Mouse (Mus musculus) c-Kit-negative CD71-positive TER-119-positive erythroid progenitor cells, embryonic 14.5 days (primary cell): ENCODE data around the gene Dnajb4.
"Not testable (repeated sequence)": the region's sequence is repeated elsewhere in the genome, so short reads cannot be mapped to it uniquely, and the experiment has no call there.

Source experiments
- DNase-seq: peaks from one replicate; pipeline ENCODE4 v3.0.0-alpha.2; 2013; ENCODE audit warnings: low read depth, low spot score

Dnajb4 gene

DNA sequence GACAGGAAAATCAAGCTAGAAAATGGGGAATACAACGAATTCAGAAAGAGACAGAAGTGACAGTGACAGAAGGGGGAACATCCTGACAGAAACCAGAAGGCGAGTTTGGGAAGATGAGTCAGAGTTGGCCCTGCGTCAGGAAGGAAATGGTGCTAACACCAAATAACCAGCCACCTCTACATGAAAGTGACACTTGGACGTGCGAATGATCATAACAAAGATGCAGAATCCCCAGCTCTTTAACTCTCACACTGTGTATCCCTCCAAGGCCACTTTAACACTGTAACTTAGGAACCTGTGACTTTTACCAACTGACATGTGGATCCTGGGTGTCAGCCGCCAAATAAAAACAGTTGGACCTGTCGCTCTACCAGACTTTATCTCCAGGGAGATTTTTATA lies 60.7 kb downstream of the Dnajb4 start:
- DNase-seq = no peak

DNA sequence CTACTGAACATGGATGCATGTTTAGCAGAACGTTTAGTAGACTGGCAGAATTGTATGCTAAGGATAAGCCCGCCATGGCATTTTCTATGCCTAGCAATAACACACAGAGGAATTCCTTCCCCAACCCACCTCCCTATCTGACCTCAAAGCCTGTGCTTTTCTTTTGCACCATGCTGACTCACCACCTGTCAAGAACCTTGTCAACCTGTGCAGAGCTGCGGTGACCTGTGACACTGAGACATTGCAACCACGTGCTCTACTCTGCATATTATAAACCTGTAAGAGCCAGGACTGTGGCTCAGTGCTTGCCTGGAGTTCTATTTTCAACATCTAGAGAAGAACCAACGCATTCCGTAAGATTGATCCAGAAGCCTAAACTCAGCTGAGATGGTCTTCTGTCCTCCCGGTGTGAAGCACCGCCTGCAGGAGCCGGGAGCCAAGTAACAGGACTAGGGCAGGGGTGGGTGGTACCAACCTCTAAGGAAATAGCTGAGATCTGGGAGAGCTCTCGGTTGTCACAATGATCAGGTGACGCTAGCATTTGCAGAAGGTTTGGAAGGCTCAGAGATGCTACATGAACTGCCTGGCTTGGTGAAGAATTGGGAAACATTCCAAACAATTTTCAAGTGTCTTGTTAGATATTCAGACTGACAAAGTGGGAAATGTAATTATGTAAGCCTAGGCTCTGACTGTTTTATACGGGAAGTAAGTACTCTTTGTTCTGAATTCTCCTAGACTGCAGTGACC lies 62.8 kb downstream of the Dnajb4 start:
- no peak for DNase-seq

DNA sequence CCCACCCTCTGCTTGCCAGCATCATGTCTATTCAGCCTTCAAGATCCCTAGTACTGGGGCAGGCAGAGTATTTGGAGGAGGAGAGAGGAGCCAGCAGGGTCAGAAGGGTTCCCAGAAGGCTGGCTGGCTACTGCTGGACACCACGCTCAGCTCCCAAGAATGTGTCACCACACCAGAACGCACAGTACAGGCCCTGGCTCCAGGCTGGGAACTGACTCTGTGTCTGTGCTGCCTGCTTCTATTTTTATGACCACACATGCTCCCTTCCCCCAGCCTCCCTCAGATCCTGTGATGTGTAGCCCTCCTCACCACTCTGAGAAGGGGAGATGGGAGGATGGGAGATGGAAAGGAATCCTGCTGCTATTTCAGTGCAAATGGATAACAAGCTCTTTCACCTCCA lies 64.9 kb downstream of the Dnajb4 start:
- DNase-seq = no peak

DNA sequence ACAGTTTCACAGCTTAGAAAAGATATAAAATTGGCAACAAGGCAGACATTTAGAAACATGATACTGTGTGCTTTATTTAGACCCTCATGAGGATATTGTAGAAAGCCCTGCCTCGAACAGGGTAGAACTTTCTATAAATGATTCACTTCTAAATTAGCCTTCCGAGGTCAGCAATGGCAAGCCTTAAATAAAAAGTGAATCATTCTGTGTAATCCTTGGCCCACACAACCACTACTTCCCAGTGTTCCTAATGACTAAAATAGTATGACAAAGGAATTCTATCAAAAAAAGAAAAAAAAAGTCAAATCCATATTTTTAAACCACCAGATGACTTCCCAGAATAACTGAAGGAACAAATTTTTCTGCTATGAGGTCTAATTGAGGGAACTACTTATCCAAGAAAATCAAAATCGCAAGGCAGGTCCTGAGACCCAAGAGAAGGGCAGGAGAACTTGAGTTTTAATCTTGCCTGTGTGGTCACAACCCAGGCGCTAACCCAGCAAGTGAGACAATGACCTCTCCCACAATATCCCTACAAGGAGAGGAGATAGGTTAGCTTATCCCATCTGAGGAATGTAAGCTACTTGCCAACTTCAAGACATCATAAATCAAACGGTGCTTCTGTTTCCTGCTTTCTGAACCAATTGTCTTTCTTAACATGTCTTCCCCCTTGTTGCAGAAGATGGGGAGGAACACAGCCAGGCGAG lies 67.0 kb downstream of the Dnajb4 start:
- no peak for DNase-seq

DNA sequence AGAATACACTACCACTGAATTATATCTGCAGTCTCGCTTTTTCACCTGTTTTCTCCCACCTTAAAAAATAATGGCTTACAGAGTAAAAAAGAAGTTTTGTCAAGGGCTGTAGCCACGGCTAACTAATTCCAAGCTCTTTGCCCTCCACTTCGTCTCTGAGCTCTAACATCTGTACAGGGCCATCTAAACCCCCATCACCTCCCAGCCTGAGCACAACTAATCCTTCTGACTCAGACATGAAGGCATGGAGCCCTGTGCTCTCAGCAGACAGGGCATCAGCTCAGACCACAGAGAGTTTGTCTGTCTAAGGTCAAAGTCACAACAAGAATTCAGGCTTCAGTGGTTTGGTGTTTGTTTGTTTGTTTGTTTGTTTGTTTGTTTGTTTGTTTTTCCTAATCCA lies 68.0 kb downstream of the Dnajb4 start:
- no peak for DNase-seq

DNA sequence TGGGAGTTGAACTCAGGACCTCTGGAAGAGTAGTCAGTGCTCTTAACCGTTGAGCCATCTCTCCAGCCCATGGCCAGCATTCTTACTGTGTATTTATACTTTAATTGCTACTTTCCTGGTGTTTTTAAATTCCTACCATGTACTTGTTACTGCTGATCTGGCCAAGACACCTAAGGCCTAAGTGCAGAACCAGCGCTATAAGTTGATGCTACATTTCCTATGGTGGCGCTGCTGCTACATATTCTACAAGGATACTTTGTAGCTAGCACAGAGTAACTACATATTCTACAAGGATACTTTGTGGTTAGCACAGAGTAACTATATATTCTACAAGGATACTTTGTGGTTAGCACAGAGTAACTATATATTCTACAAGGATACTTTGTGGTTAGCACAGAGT lies 70.8 kb downstream of the Dnajb4 start:
- not testable (repeated sequence) for DNase-seq

DNA sequence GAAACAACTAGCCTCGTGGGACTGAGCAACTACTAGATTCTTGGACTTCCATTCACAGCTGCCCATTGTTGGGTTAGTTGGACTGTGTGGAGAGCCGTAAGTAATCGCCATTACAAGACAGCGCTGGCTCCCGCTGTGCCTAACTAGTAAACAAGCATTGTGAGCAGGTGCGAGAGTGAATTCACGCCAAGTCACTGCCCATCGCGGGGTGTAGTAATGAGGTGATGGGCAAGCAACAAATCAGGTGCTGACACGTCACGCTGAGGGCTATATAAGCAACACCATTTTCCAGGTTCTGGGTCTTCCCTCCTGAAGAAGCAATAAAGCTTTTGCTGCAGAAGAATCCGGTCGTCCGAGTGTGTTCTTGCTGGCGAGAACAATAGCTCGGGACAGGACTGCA lies 74.0 kb downstream of the Dnajb4 start:
- not testable (repeated sequence) for DNase-seq

DNA sequence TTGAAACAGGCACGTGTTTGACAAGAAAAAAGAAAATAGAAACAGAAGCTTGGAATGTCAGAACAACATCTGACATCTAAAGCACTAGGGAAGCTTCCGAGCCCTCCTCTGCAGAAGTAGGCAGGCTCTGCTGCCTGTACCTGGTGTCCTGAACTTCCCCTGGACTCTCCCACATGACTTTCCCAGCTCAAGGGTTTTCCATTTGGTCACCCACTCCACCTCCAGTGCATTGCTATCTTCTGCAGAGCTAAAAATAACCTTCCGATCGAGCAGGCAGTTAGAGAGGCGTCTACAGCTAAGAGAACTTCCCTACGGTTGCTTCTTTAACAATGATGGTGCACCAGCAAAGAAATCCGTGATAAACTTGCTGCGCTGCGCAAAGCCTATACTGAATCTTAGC lies 76.5 kb downstream of the Dnajb4 start:
- no peak for DNase-seq

DNA sequence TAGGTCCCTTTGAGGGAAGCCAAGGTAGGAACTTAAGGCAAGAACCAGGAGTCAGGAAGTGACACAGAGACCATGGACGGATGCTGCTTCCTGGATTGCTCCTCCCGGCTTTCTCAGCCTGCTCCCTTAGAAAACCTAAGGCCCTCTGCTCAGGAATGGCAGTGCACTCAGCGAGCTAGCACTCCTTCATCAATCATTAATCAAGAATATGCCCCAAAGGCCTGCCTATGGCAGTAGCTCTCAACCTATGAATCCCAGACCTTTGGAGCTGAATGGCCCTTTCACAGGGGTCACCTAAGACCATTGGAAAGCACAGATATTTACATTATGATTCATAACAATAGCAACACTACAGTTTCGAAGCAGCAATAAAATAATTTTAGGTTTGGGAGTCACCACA lies 79.1 kb downstream of the Dnajb4 start:
- no peak for DNase-seq

DNA sequence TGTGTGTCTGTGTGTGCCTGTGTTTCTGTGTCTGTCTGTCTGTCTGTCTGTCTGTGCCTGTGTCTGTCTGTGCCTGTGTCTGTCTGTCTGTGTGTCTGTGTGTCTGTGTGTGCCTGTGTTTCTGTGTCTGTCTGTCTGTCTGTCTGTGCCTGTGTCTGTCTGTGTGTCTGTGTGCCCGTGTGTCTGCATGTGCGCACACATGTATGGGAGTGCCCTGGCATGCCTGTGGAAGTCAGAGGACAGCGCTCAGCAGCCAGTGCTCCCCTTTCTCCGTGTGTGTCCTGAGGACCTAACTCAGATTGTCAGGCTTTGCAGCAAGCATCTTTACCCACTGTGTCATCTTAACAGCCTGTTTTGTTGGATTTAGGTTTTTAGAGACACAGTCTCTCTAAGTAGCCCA lies 80.7 kb downstream of the Dnajb4 start:
- DNase-seq = not testable (repeated sequence)

DNA sequence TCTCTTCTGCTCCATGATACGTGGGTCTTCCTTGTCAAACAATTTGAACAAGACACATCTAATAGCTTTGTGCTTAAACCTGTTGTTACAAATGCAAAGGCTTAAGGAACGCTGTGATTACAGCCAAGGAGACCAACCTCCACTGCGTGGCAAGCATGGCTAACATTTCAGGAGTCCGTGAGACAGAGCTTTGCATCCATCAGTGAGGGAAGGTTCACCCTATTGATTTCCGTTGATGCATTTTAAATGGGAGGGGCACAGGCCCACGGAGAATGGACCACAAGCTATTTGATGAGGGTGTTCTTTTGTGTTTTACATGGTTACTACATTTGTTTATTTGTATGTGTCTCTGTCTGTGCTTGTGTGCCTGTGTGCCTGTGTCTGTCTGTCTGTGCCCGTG lies 81.5 kb downstream of the Dnajb4 start:
- no peak for DNase-seq
